Mouse (Mus musculus): ENCODE measurements at regions not wholly inside any gene's neighbourhood (a gene's known extent, or its start where the extent isn't known, plus 50 kb on each side); places are given as distances from the start of the nearest gene placed in this dataset.

DNA sequence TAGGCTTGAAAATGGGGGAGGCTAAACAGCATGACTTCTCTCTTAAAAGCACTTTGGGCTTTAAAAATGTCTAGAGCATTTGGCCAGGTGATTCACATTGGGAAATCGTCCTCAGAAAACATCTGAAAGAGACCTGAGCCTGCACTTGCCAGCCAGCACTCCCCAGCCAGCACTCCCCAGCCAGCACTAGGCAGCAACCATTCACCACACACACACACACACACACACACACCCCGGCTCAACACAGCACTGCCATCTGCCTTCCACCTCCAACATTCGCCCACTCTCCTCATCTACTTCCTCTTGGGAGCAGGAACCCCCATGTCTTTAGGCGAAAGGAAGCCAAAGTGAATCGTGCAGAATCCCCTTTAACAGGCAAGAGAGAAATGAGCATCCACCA, 85.4 kb downstream of the Atp23 start:
- no peak for DNase-seq (ENCODE audit: low spot score)

- DNase-seq (ENCODE audit: low spot score): no peak
These were observed 86.2 kb downstream of the Atp23 start for GRCm38 (mm10) chr10:126814968-126815367.

DNA sequence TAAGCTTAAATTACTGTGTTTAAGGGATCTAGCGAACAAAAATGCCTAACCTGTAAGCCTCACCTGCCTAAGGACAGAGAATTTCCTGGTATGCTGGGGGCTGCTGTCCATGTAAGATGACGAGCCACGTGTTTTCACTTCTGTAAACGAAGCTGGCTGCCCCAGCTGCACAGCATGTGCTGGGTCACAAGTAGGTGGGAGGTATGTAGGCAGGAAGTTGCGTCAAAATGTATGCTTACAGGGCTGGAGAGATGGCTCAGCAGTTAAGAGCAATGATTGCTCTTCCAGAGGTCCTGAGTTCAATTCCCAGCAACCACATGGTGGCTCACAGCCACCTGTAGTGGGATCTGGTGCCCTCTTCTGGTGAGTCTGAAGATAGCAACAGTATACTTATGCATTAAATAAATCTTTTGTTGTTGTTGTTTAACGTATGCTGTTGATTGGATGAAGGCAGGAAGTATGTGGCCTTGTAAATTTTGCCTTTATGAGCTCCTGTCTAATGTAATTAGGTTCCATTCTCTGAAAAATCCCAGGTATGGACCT, 88.0 kb downstream of the Atp23 start:
- DNase-seq (ENCODE audit: low spot score): no peak

DNA sequence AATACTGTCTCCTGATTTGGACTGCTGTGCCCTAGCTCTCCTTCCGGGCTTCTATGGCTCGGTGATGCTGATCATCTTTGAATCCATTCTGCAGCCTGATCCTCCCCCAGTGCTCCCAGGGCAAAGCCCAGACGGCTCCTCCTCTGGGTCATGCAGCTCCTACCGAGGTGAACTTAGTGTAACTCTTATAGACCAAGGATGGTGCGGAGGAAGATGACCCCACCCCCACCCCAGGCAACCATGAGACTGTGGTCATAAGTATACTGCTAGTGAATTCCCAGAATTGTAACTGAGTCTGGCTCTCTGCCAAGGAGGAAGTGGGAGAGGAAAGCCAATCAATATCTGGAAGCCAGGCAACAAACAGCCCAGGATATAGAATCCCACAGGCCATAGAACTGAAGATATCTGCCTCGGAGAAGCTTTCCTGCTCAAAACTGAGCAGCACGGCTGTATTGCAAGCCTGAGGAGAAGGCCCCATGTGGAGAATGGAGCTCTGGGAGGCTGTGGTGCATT, 88.9 kb downstream of the Atp23 start:
- DNase-seq (ENCODE audit: low spot score): no peak

DNA sequence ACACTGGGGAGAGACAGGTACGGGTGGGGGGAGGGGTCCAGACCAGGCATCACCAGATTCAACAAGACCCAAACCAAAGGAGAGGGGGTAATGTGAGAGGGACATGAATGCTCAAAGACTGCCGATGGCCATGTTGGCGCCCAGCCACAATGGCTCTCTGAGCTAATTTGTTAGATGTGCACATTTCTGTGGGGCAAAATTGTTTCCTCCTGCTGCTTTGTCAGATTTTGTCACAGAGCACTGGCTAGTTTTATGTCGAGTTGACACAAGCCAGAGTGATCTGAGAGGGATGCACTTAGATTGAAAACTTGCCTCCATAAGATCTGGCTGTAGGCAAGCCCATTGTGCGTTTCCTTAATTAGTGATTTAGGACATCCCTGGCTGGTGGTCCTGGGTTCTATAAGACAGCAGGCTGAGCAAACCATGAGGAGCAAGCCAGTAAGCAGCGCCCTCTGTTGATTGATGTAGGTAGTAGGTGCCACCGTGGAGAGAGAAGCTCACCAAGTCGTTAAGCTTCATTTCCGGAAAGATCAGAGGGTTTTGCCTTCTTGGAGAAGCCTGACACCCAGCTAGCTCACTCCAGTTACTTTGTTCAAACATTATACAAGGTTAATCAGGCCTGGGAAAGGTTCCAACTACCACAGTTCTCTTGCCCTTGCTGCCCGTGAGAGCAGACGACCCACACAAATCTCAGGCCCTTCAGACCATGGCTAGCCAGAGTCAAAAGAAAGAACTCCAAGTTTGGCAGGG, 90.6 kb downstream of the Atp23 start:
- no peak for DNase-seq (ENCODE audit: low spot score)

GRCm38 (mm10) chr10:126809587-126809986, 91.6 kb downstream of the Atp23 start:
- no peak for DNase-seq (ENCODE audit: low spot score)

DNA sequence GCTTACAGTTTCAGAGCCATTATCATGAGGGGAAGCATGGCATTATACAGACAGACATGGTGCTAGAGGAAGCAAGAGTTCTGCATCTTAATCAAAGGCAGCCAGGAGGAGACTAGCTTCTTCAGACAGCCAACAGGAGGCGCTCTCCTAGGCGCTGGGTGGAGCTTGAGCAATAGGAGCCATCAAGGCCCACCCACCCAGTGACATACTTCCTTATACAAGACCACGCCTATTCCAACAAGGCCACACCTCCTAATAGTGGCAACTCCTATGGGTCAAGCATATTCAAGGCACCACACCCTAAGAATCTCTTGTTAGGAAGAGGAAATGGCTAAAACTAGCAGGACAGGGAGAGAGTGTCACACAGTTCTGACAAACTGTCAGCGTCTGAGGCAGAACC, 94.3 kb downstream of the Atp23 start:
- no peak for DNase-seq (ENCODE audit: low spot score)

DNA sequence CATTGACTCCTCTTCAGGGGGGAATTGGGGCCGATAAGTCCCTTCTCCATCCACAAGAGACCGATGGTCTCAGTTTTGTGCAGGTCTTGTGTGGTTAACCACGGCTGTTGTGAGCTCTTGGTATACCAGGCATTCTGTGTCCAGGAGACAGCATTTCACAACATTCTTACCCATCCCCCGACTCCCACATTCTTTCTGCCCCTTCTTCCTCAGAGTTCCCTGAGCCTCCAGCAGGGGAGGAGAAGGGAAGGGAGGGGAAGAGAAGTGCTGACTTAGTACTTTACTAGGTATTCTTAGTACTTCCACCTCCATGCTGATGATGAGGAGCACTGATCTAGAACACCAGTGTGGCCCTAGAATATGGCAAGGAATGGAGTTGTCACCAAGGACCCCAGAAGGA, 98.4 kb downstream of the Atp23 start:
- no peak for DNase-seq (ENCODE audit: low spot score)

DNA sequence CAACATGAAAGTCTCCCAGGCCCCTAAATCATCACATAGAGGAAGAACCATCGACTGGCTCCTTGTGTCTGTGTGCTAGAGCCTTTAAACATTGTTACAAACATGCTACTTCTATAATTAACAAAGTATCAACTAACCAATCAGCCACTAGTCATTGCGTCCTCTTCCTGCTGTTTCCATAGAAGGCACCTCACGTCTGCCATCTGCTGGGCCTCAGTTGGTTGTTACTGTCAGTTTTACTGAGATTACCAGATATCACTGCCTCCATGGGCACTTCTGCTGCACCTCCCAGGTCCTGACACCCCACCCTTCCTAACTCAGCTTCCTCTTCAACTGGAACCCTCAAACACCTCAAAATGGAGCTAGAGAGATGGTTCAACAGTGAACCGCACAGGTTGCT, 101.8 kb downstream of the Atp23 start:
- no peak for DNase-seq (ENCODE audit: low spot score)

- no peak for DNase-seq (ENCODE audit: low spot score)
These were observed 108.0 kb downstream of the Atp23 start for GRCm38 (mm10) chr10:126793136-126793535.

DNA sequence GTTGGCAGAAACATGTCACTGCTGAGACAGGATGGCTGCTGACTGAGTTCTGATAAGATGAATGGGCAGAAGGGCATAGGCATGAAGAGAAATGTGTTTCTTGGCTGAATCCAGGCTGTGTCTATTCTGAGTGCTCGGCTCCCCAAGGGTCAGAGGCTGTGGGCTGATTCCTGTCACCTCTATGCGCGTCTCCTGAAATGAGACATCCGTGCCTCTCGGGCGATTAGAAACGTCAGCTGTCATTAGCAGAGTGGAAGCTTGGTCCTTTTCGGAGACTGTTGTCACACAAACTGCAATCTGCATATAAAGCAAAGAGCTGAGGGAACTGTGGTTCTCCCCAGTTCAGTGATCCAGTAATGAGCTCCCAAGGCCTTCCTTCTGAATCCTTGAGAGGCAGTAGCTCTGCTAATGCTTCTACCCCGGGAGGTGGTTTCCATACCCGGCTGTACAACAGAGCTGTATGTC, 108.8 kb downstream of the Atp23 start:
- no peak for DNase-seq (ENCODE audit: low spot score)

- DNase-seq (ENCODE audit: low spot score): no peak
These were observed 112.9 kb downstream of the Atp23 start for GRCm38 (mm10) chr10:126788277-126788676.

DNA sequence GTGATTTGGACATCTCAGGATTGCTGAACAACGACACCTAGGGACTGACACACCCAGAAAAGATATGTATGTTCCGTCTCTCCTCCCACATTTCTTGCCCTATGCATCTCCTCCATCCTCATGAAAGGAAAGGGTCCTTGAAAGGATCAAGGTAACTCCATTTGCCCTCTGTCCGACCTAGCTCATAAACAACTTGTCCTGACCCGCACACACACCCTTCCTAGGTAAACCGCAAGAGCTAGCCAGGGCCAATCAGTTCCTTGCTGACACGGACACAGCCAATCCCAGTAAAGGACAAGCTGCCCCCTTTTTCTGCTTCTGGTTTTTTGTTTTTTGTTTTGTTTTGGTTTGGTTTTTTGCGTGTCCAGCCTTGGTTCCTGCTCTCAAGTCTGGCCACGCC, 118.0 kb downstream of the Atp23 start:
- no peak for DNase-seq (ENCODE audit: low spot score)

DNA sequence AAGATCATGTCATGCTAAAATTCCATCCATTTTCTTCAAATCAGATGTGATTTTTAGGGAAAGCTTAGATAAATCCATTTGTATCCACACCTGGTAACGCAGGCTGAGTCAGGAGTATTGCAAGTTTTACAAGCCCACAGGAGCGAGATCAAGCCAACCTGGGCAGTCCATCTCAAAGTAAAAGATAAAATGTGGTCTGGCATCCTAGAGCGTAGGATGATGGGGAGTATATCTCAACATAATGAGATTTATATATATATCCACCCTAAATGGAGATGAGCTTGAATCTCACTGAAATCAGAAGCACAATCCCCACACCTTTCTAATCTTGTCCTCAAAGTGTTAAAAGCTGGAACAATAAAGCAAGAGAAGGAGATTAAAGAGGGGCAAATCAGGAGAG, 124.6 kb downstream of the Atp23 start:
- no peak for DNase-seq (ENCODE audit: low spot score)

GRCm38 (mm10) chr10:126775946-126776345, 125.2 kb downstream of the Atp23 start:
- DNase-seq (ENCODE audit: low spot score): no peak

DNA sequence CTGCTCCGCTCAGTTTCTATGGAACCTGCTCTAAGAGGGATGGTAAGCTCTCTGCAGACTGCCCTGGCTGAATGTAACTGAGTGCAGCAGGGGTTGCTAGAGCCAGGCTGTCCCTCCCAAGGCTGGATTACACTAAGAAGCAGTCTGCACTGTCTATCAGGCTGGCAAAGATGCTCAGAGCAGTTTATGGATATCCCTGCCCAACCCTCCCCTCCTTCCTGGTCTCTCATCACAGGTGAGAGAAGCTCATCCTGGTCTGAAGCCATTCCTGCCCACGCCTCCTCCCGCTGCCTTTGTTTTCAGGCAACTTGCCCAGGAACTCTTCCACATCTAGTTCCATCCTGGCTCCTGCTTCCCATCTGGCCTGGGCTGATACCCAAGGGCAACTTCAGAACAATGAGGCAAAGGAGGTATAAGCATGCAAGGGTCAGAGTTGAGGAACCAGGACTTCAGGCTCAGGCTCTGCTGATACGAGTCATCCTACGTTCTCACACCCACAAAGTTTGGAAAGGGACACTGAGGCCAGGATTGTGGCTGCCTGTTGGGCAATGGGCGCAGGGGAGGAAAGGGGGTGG, 130.6 kb downstream of the Atp23 start:
- DNase-seq (ENCODE audit: low spot score): no peak

GRCm38 (mm10) chr10:126765648-126766047, 135.5 kb downstream of the Atp23 start:
- DNase-seq (ENCODE audit: low spot score): no peak

DNA sequence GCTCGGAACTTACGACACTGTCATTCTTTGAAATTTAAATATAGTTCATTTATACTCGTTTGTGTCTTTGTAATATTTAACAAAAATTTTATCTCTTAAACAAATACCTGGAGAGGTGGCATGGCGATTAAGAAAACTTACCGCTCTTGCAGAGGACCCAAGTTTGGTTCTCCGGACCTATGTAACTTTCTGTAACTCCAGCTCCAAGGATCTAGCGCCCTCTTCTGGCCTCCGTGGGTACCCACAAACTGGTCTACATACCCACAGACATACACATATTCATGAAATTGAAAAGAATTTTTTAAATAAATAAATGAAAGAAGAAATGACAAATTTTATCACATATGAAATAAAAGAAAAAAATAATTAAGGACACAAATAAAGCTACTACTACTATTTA, 136.4 kb downstream of the Atp23 start:
- no peak for DNase-seq (ENCODE audit: low spot score)

DNA sequence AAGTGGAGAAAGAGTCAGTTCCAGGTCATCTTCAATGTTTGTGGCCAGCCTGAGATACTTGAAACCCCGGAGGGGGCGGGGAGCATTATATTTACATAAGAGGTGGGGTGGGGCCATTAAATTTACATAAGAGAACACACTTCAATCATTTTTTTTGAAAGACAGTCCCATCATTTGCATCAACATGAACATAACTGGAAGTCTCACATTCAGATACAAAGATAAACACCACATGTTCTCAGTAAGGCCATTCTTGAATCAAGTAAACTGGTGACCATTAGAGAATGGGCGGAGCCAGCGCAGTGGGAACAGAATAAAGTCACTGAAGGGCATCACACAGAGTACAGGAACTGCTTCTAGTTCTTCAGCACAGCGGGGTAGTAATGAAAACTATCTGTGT, 137.2 kb downstream of the Atp23 start:
- DNase-seq (ENCODE audit: low spot score): no peak

- no peak for DNase-seq (ENCODE audit: low spot score)
These were observed 142.5 kb downstream of the Atp23 start for GRCm38 (mm10) chr10:126758682-126759081.

DNA sequence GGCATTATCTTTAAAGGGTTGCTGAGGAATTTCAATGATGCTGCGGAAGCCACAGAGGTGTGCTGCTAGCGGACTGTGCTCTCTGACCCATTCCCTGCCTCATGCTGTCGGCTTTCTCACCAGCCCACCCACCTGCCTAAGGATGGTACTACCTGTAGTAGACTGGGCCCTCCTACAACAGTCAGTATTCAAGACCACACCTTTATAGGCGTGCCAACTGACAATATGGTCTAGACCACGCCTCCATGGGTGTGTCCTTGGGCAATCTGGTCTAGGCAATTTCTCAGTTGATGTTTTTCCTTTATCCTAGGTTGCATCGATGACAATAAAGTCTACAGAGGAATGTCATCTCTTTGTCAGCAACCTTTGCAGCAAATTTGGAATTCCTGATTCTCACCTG, 148.0 kb downstream of the Atp23 start:
- no peak for DNase-seq (ENCODE audit: low spot score)

DNA sequence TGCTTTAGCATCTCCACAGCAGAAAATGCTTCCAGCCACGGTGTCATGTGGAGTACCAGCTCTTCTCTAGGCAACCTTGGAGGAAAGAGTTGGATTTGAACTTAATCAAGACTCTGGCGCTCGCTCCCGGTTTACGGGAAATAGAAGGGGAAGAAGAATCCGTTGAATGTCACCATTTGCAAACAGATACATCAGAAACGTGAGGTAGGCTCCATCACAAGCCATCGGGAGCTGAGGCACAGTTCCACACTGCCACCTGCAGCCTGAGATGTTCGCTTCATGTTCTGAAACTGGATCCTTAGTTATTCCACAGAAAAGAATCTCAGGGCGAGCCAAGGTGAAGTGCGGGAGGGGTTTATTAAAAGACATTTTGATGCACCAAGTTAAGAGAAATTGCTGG, 148.5 kb downstream of the Atp23 start:
- DNase-seq (ENCODE audit: low spot score): no peak
